Mouse (Mus musculus) liver, adult 2 months (tissue): ENCODE results near the gene Man1c1. TPM values are rescaled to one million over a fixed set of nuclear protein-coding genes. Genes with fewer than 3 reads are reported as not detected.
A peak's percentile ranks its signal among the peaks of the same experiment; 100 is the strongest.

ENCODE experiments used
- DNase-seq: peaks from one replicate; pipeline ENCODE4 v3.0.0-alpha.2; 2011; ENCODE audit warnings: low read depth, low spot score; ENCODE audit errors: extremely low read depth
- H3K27ac ChIP-seq: fragments of 200-500 bp; replicated peaks from 2 replicates; pipeline ENCODE4 v1.5.1; 2012; ENCODE audit warnings: low read depth, mild to moderate bottlenecking, control low read depth, inconsistent platforms, low read length; ENCODE audit not compliant: insufficient read depth
- H3K27me3 ChIP-seq: fragments of 200-500 bp; 2 replicates; pipeline ENCODE4 v1.6.1; 2012; ENCODE audit warnings: mild to moderate bottlenecking, moderate library complexity, low read length, inconsistent platforms; ENCODE audit not compliant: control insufficient read depth, insufficient read depth
- H3K36me3 ChIP-seq: fragments of 200-500 bp; 2 replicates; pipeline ENCODE4 v1.6.1; 2012; ENCODE audit warnings: low read length, inconsistent platforms; ENCODE audit not compliant: control insufficient read depth, insufficient read depth
- H3K4me1 ChIP-seq: fragments of 200-500 bp; 2 replicates; pipeline ENCODE4 v1.6.1; 2011; ENCODE audit warnings: low read length; ENCODE audit not compliant: control insufficient read depth, insufficient read depth
- H3K4me3 ChIP-seq: fragments of 200-500 bp; 2 replicates; pipeline ENCODE4 v1.5.1; 2011; ENCODE audit warnings: low read depth, mild to moderate bottlenecking, control low read depth, low read length, moderate library complexity; ENCODE audit not compliant: insufficient read depth
- H3K79me2 ChIP-seq: fragments of 200-500 bp; 2 replicates; pipeline ENCODE4 v1.6.1; 2012; ENCODE audit warnings: inconsistent platforms, mild to moderate bottlenecking, low read length, moderate library complexity; ENCODE audit not compliant: control insufficient read depth, insufficient read depth
- H3K9ac ChIP-seq: fragments of 200-500 bp; 2 replicates; pipeline ENCODE4 v1.6.1; 2012; ENCODE audit warnings: low read depth, mild to moderate bottlenecking, control low read depth, inconsistent platforms, low read length
- CTCF ChIP-seq: fragments of 200-500 bp; IDR thresholded peaks from 2 replicates; pipeline ENCODE4 v1.5.1; 2011; ENCODE audit warnings: low read depth, low read length, control low read depth
- POLR2A ChIP-seq: fragments of 200-500 bp; IDR thresholded peaks from 2 replicates; pipeline ENCODE4 v1.6.1; 2011; ENCODE audit warnings: low read length, control low read depth; ENCODE audit not compliant: insufficient read depth; ENCODE audit errors: extremely low read depth
- WGBS: fragments of 180-500 bp; shearing (Covaris S2); methylation state at CpG from one replicate; pipeline ENCODE4 v1.1.7; 2018; 5-methylcytosine and 5-hydroxymethylcytosine counted together
- polyA plus RNA-seq: library from polyadenylated mRNA; depleted of rRNA; stranded (reverse); fragments of >200 nt; gene quantifications from 2 replicates; pipeline ENCODE4 v1.2.3, GENCODE M21; 2012
- total RNA-seq: library from RNA; depleted of rRNA; stranded (reverse); fragments of >200 nt; gene quantifications from 2 replicates; pipeline ENCODE4 v1.2.3, GENCODE M21; 2014

Gene Man1c1
- total and polyA plus RNA-seq, 2 experiments, result 1.1 TPM

DNA sequence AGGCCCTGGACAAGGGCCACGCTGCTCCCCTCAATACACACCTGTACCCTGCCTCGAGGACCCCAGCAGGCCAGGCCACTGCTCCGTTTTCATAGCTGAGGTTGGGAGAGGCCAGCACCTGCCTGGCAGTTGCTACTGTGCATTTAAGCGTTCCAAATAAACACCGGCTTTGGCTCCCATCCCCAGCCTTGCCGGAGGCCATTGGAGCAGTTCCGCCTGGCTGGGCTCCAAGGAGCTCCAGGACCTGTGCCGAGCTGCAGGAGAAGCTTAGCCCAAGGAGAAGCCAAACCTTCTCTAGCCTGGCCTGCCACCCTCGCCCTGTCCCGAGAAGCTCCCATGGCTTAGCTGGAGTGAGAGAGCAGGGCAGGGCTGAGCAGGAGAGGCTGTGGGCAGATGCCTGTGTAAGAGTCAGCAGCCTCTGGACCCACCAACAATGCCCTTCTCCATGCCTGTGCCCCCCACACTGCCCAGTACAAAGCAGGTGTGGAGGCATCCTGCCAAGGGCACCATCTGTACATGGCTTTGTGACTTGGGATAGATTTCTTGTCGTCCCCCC, 112.5 kb downstream of the Man1c1 start:
- Histone ChIP-seq H3K36me3 (no peaks in the 10 kb centered on the region), H3K4me1 (peaks cover 3% of the 10 kb centered on the region), H3K79me2 (no peaks in the 10 kb centered on the region), H3K4me3 (no peak overlapping the region), H3K27ac (no peak overlapping the region), H3K27me3 (no peaks in the 10 kb centered on the region), H3K9ac (no peak overlapping the region)
- DNase-seq, result peak; percentile 82
- TF ChIP-seq POLR2A, result no peak
- no peak for TF ChIP-seq CTCF
- 26% methylated on average over 11 of the region's 11 CpGs for WGBS

DNA sequence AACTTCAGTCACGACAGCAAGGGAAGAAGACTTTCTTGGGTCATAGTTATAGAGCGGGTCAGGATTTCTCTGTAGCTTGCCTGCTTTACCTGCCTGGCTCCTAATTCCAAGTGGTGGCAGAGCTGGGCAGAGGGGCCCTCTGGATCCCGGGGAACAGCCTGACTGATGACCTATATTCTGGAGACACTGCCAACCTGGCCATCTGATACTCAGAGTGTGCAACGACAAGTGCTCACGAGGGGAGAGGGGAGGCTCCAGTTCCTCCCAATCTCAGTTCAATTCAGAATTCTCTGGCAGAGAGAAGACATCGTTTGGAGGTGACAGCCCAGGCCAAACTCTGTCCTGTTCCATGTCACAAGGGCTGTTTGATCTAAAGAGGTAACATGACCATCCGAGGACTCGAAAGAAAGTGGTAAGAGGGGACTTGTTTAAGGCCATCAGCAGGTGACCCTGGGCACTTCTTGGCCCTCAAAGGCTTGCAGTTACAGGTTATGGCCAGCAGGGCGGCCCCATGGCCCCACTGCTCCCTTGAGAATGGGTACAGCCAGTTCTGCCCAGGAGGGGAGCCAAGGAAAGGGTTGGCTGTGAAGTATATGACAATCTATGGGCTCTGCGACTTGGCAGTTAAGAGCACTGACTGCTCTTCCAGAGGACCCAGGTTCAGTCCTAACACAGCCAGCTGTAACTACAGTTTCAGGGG, 113.7 kb downstream of the Man1c1 start:
- H3K27me3 ChIP-seq, result no peaks in the 10 kb centered on the region
- H3K79me2 ChIP-seq, result no peaks in the 10 kb centered on the region
- H3K9ac ChIP-seq, result no peak overlapping the region
- TF ChIP-seq POLR2A, result no peak
- TF ChIP-seq CTCF, result peak; percentile 76
- peaks cover 3% of the 10 kb centered on the region for H3K4me1 ChIP-seq
- no peaks in the 10 kb centered on the region for H3K36me3 ChIP-seq
- WGBS, result 91% methylated on average over 10 of the region's 10 CpGs
- no peak overlapping the region for H3K27ac ChIP-seq
- H3K4me3 ChIP-seq, result no peak overlapping the region
- DNase-seq, result peak; percentile 16

DNA sequence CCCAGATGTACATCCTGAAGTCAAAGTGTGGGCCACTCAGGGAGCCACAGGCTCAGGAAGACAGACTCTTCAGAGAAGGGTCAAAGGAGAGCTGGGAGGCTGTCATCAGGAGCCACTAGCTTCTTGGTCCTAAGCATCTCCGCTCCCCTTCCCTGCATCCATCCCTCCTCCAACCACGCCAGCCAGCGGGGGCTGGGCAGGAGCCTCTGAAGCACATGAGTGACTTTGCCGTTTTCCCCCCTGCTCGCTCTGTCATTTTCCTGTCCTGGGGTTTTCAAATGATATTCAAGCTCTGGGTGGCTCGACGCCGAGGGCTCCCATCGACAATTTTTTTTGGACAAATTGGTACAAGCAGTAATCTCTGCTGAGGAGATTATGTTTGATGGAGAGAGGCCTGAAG, 114.3 kb downstream of the Man1c1 start:
- no peak for DNase-seq
- 94% methylated on average over 9 of the region's 9 CpGs for WGBS
- Histone ChIP-seq H3K27ac (no peak overlapping the region), H3K4me3 (no peak overlapping the region), H3K9ac (no peak overlapping the region), H3K27me3 (no peaks in the 10 kb centered on the region), H3K79me2 (no peaks in the 10 kb centered on the region), H3K4me1 (peaks cover 3% of the 10 kb centered on the region), H3K36me3 (no peaks in the 10 kb centered on the region)
- TF ChIP-seq CTCF (no peak), POLR2A (no peak)

DNA sequence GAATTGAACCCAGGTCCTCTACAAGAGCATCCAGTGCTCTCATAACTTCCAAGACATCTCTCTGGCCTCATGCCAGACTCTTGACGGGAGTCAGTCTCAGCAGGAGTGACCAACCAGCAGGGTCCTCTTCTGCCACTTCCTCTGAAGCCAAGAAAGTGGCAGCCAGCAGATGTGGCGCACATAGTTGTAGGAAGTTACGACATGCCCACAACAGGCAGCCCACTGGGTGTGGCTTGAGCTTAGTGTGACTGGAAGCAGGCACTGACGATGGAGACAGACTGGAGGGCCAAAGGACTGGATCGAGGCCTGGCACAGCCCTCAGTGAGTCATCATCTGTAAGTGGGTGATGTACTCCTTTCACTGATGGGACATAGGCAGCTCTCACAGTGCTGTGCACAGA, 115.1 kb downstream of the Man1c1 start:
- peaks cover 3% of the 10 kb centered on the region for H3K4me1 ChIP-seq
- no peak overlapping the region for H3K9ac ChIP-seq
- H3K79me2 ChIP-seq, result no peaks in the 10 kb centered on the region
- H3K27ac ChIP-seq, result no peak overlapping the region
- DNase-seq, result no peak
- no peaks in the 10 kb centered on the region for H3K27me3 ChIP-seq
- WGBS, result 86% methylated on average over 5 of the region's 5 CpGs
- no peaks in the 10 kb centered on the region for H3K36me3 ChIP-seq
- no peak for TF ChIP-seq POLR2A
- no peak for TF ChIP-seq CTCF
- no peak overlapping the region for H3K4me3 ChIP-seq

DNA sequence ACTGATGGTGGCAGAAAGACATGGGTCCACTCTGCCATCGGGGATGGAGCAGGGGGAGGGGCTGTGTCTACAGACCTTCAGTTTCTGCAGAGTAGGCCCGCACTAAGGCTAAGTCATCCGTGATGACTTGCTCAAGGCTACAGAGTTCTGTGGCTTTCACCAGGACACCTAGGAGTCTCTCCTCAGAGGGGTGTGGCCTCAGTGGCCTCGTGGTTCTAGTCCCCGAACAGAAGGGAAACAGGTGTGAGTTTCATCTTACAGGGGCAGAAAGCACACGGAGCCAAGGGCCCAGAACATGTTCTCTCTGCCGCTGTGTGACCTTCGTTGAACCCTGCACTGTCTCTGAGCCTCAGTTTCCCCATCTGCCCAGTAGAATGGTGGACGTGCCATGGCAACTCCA, 115.8 kb downstream of the Man1c1 start:
- no peaks in the 10 kb centered on the region for H3K36me3 ChIP-seq
- no peaks in the 10 kb centered on the region for H3K79me2 ChIP-seq
- H3K4me3 ChIP-seq, result no peak overlapping the region
- H3K4me1 ChIP-seq, result peaks cover 3% of the 10 kb centered on the region
- H3K27ac ChIP-seq, result no peak overlapping the region
- H3K27me3 ChIP-seq, result no peaks in the 10 kb centered on the region
- TF ChIP-seq POLR2A (no peak), CTCF (no peak)
- WGBS, result 90% methylated on average over 9 of the region's 9 CpGs
- no peak overlapping the region for H3K9ac ChIP-seq
- no peak for DNase-seq

DNA sequence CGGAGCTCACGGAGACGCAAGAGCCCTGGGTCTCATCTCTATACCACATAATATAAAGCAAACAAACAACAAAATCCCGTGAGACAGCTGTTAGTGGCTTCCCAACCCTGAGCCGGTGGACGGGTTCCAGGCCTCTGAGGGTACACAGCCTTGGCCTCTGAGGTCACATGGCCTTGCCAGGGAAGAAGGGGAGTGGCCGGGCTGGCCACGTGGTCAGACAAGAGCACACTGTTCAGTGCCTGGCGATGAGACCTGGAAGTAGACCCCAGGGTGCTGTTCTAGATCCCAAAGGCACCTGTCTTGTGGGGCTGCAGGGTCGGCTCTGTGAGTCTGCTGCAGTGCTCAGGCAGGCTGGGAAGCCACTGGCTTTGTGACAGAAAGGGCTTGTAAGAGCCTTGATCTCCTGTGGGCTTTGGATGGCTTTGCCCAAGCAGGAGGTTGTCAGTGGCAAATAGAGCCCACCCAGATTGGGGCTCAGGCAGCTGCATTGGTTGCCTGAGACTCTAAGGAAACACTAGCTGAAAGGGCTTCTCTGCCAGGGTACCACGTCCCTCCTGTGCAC, 116.4 kb downstream of the Man1c1 start:
- H3K36me3 ChIP-seq, result no peaks in the 10 kb centered on the region
- DNase-seq, result peak; percentile 55
- 49% methylated on average over 11 of the region's 11 CpGs for WGBS

More for the DNA sequence above, 116.4 kb downstream of the Man1c1 start:
- Histone ChIP-seq H3K27me3 (no peaks in the 10 kb centered on the region), H3K4me1 (peaks cover 3% of the 10 kb centered on the region), H3K79me2 (no peaks in the 10 kb centered on the region), H3K27ac (no peak overlapping the region), H3K4me3 (no peak overlapping the region), H3K9ac (no peak overlapping the region)
- no peak for TF ChIP-seq CTCF
- TF ChIP-seq POLR2A, result no peak
